Comparison of ENCODE assay signal across 21 mouse cellular contexts in genomic region chr4:149637942-149638341, GRCm38 (mm10). TPM values are rescaled to one million over a fixed set of nuclear protein-coding genes. Genes with fewer than 3 reads are reported as not detected.
DNase-seq lines count a peak whose midpoint lies in the region; ATAC-seq and TF ChIP-seq lines count a peak whose summit lies in the region.
"Had no signal": no experiment of that assay in that cellular context is flagged by ENCODE, and none has a peak within 500 bp of the region (broad histone marks: within the 10 kb centered on the region; RNA-seq: fewer than 3 reads in every experiment).

No protein-coding gene starts in this region.

- no peak overlapping the region for H3K9ac ChIP-seq in heart, embryonic 12.5 days
- H3K9ac ChIP-seq in midbrain, postnatal 0 days (replicated peaks; ENCODE audit: low read length, poor library complexity, severe bottlenecking): no peak overlapping the region
- H3K9ac ChIP-seq in midbrain, embryonic 13.5 days (replicated peaks): no peak overlapping the region
- H3K9ac ChIP-seq: embryonic facial prominence, embryonic 12.5 days; forebrain, embryonic 15.5 days; liver, postnatal 0 days had no signal

- no peak overlapping the region for H3K27ac ChIP-seq in heart, embryonic 12.5 days (ENCODE audit: poor library complexity, severe bottlenecking)
- H3K27ac ChIP-seq in midbrain, postnatal 0 days (ENCODE audit: low read depth, low read length): no peak overlapping the region
- no peak overlapping the region for H3K27ac ChIP-seq in midbrain, embryonic 13.5 days
- H3K27ac ChIP-seq: embryonic facial prominence, embryonic 12.5 days; forebrain, embryonic 15.5 days; macrophage had no signal

- H3K9me3 ChIP-seq in heart, embryonic 12.5 days (replicated peaks): no peaks in the 10 kb centered on the region
- H3K9me3 ChIP-seq in midbrain, postnatal 0 days (ENCODE audit: low read length): no peaks in the 10 kb centered on the region
- no peaks in the 10 kb centered on the region for H3K9me3 ChIP-seq in midbrain, embryonic 13.5 days
- H3K9me3 ChIP-seq: embryonic facial prominence, embryonic 12.5 days; forebrain, embryonic 15.5 days; G1E had no signal

- WGBS in heart, embryonic 12.5 days: 82% methylated on average over 7 of the region's 7 CpGs
- WGBS in midbrain, postnatal 0 days: 88% methylated on average over 7 of the region's 7 CpGs
- WGBS in midbrain, embryonic 13.5 days: 94% methylated on average over 7 of the region's 7 CpGs

- H3K27me3 ChIP-seq in heart, embryonic 12.5 days (replicated peaks): no peaks in the 10 kb centered on the region
- H3K27me3 ChIP-seq in midbrain, postnatal 0 days (ENCODE audit: insufficient read depth, low read length): no peaks in the 10 kb centered on the region
- H3K27me3 ChIP-seq in midbrain, embryonic 13.5 days: no peaks in the 10 kb centered on the region
- H3K27me3 ChIP-seq: embryonic facial prominence, embryonic 12.5 days; forebrain, embryonic 15.5 days had no signal

- no peak for TF ChIP-seq CTCF in midbrain, postnatal 0 days (IDR thresholded peaks at IDR 0.05)

- no peaks in the 10 kb centered on the region for H3K4me1 ChIP-seq in heart, embryonic 12.5 days (replicated peaks)
- no peaks in the 10 kb centered on the region for H3K4me1 ChIP-seq in midbrain, postnatal 0 days (ENCODE audit: insufficient read depth, low read length)
- H3K4me1 ChIP-seq in midbrain, embryonic 13.5 days (replicated peaks): no peaks in the 10 kb centered on the region
- H3K4me1 ChIP-seq: forebrain, embryonic 15.5 days had no signal

- no peak for ATAC-seq in heart, embryonic 12.5 days (ENCODE audit: insufficient number of reproducible peaks, low FRiP score)
- ATAC-seq in midbrain, postnatal 0 days (ENCODE audit: low FRiP score): no peak
- ATAC-seq in midbrain, embryonic 13.5 days: no peak
- ATAC-seq in granulocyte monocyte progenitor cell, adult 5-6 weeks (replicated peaks; ENCODE audit: poor library complexity, severe bottlenecking): peak; percentile 86
- ATAC-seq: CD4-positive, CD25-positive, alpha-beta regulatory T cell, adult 4 months; forebrain, embryonic 15.5 days; hindbrain, embryonic 16.5 days; liver, postnatal 0 days had no signal

- no peak overlapping the region for H3K4me3 ChIP-seq in heart, embryonic 12.5 days
- H3K4me3 ChIP-seq in midbrain, postnatal 0 days (ENCODE audit: low read depth, low read length): no peak overlapping the region
- H3K4me3 ChIP-seq in midbrain, embryonic 13.5 days (replicated peaks): no peak overlapping the region
- H3K4me3 ChIP-seq: embryonic facial prominence, embryonic 12.5 days; forebrain, embryonic 15.5 days had no signal

- DNase-seq in heart, adult 18-20 months: peak; percentile 40 to 60
- peak; percentile 14 for DNase-seq in midbrain, postnatal 0 days (ENCODE audit: low spot score)
- DNase-seq in left cerebral cortex, adult 11 months (ENCODE audit: low spot score): no peak
- no peak for DNase-seq in thymus, postnatal 25 days
- DNase-seq: adrenal gland, adult 8-10 months; cerebellum, adult 11-12 months; kidney, adult 11 months; kidney, postnatal 10 days; liver; liver, postnatal 0 days; midbrain, embryonic 14.5 days; right cerebral cortex, adult 18-20 months had no signal

- no peak overlapping the region for H3K4me2 ChIP-seq in heart, embryonic 12.5 days
- no peak overlapping the region for H3K4me2 ChIP-seq in midbrain, postnatal 0 days (ENCODE audit: low read depth, low read length, poor library complexity, severe bottlenecking)
- H3K4me2 ChIP-seq in midbrain, embryonic 13.5 days (replicated peaks): no peak overlapping the region
- H3K4me2 ChIP-seq: embryonic facial prominence, embryonic 12.5 days; forebrain, embryonic 15.5 days had no signal

- peaks cover 75% of the 10 kb centered on the region for H3K36me3 ChIP-seq in heart, embryonic 12.5 days
- peaks cover 68% of the 10 kb centered on the region for H3K36me3 ChIP-seq in midbrain, postnatal 0 days (ENCODE audit: insufficient read depth, low read length)
- peaks cover 91% of the 10 kb centered on the region for H3K36me3 ChIP-seq in midbrain, embryonic 13.5 days

RNA-seq across cellular contexts. Expression of gene Clstn1, which starts 51.7 kb away (rescaled TPM):
- 10 to 100 TPM; 96.1 to 96.2 TPM for total RNA-seq in heart, adult 18-20 months (2021)
- polyA plus RNA-seq in heart, embryonic 12.5 days (2016; fragmentation: Nextera tagmentation; extraction: Ambion mirVana): 38.3 and 38.9 TPM in 2 replicates
- total RNA-seq in midbrain, postnatal 0 days (2014; rRNA removed): 552 and 565 TPM in 2 replicates
- polyA plus RNA-seq in midbrain, postnatal 0 days (2015; fragmentation: Nextera tagmentation; extraction: Ambion mirVana): 196 and 209 TPM in 2 replicates
- polyA plus RNA-seq in midbrain, embryonic 13.5 days (2015; fragmentation: Nextera tagmentation; extraction: Ambion mirVana): 41.9 and 61.9 TPM in 2 replicates
- total RNA-seq in granulocyte monocyte progenitor cell, adult 5-6 weeks (2014; fragmentation: Nextera tagmentation): 0.90 and 3.0 TPM in 2 replicates
- total RNA-seq in granulocyte monocyte progenitor cell, adult 5-6 weeks (2017): 3.0 and 3.2 TPM in 2 replicates

Comparison
In these comparisons a context has a peak if more than half of its experiments do, and no peak if none do; other contexts are left out.
1. DNase-seq: peak in heart, adult 18-20 months (2 of 2) and midbrain, postnatal 0 days (single experiment); none in left cerebral cortex, adult 11 months (single experiment) and thymus, postnatal 25 days (single experiment).
2. RNA of gene Clstn1, which starts 51.7 kb away (total RNA-seq): 552 to 565 TPM in midbrain, postnatal 0 days and 96.1 to 96.2 TPM in heart, adult 18-20 months; 0.90 to 3.2 TPM in granulocyte monocyte progenitor cell, adult 5-6 weeks; every median in the first group is over 10 times any median in the second.